Mouse (Mus musculus): ENCODE data around the gene Arhgef7. TPM values are rescaled to one million over a fixed set of nuclear protein-coding genes. Genes with fewer than 3 reads are reported as not detected.

The Arhgef7 gene
- polyA plus RNA-seq, 1 experiment from 2014 or later: 27.3 TPM

- no peak for TF ChIP-seq CTCF (IDR thresholded peaks at IDR 0.05; ENCODE audit: low read depth)
- WGBS: 90% methylated on average over 8 of the region's 8 CpGs
- Histone ChIP-seq H3K9me3 (replicated peaks; ENCODE audit: low read length) (no peaks in the 10 kb centered on the region), H3K4me3 (replicated peaks; ENCODE audit: low read depth, low read length) (no peak overlapping the region), H3K4me2 (ENCODE audit: low read length) (no peak overlapping the region), H3K27me3 (ENCODE audit: insufficient read depth, low read length) (no peaks in the 10 kb centered on the region), H3K36me3 (ENCODE audit: insufficient read depth, low read length) (no peaks in the 10 kb centered on the region), H3K9ac (ENCODE audit: low read depth, low read length) (no peak overlapping the region), H3K4me1 (replicated peaks; ENCODE audit: insufficient read depth, low read length) (peaks cover 32% of the 10 kb centered on the region; the same call in 1 of the 2 replicates), H3K27ac (no peak overlapping the region)
- ATAC-seq (replicated peaks; ENCODE audit: low FRiP score, low read depth) (no peak), DNase-seq (ENCODE audit: low spot score) (no peak)
Measured at GRCm38 (mm10) chr8:11776451-11777180, 49.1 kb downstream of the Arhgef7 start.

GRCm38 (mm10) chr8:11777201-11777600 is 49.7 kb downstream of the Arhgef7 start:
- ATAC-seq (replicated peaks; ENCODE audit: low FRiP score, low read depth) (no peak), DNase-seq (ENCODE audit: low spot score) (no peak)
- no peaks in the 10 kb centered on the region for H3K9me3 ChIP-seq (replicated peaks; ENCODE audit: low read length)
- no peak overlapping the region for H3K4me2 ChIP-seq (ENCODE audit: low read length)
- no peaks in the 10 kb centered on the region for H3K27me3 ChIP-seq (ENCODE audit: insufficient read depth, low read length)
- H3K36me3 ChIP-seq (ENCODE audit: insufficient read depth, low read length): peaks cover 3% of the 10 kb centered on the region; the same call in 1 of the 2 replicates
- no peak for TF ChIP-seq CTCF (IDR thresholded peaks at IDR 0.05; ENCODE audit: low read depth)
- H3K27ac ChIP-seq: no peak overlapping the region
- H3K4me1 ChIP-seq (replicated peaks; ENCODE audit: insufficient read depth, low read length): peaks cover 32% of the 10 kb centered on the region; the same call in 1 of the 2 replicates
- H3K9ac ChIP-seq (ENCODE audit: low read depth, low read length): no peak overlapping the region
- 65% methylated on average over 10 of the region's 10 CpGs for WGBS
- H3K4me3 ChIP-seq (replicated peaks; ENCODE audit: low read depth, low read length): no peak overlapping the region

DNA sequence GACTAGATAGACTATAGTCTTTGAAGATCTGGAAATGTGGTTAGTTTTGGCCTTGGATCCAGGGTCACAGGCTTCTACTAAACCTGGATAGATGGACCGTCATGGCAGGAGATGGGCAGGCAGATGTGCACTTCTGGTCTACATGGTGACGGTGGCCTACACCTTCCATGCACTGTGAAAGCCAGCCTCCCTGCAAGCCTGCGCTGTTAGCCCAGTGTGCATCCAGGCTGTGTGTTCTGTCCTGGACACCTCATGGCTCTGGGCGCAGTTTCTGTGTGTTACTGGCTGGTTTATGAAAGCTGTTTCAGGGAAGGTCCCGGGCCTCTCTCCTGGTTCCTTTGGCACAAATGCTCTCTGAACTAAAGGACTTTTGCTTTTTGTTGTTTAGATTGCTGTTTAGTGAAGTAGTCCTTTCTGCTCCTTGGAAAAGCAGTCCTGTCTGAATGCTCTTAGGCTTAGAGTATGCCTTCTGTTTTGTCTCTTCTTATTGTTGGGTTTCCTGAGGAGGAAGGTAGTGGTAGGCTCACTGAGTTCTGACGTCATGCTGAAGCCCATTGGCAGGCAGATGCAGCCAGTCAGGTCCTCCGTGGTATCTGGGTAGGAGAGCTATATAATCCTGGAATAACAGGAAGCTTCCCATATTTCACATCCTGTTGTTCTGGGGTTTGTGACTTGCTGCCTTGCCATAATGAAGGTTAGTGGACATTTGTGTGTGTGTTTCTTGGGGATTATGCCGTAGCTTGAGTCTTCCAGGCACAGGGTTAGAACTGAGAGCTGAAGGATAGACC is 51.3 kb downstream of the Arhgef7 start:
- Histone ChIP-seq H3K27me3 (ENCODE audit: insufficient read depth, low read length) (no peaks in the 10 kb centered on the region), H3K36me3 (ENCODE audit: insufficient read depth, low read length) (peaks cover 14% of the 10 kb centered on the region), H3K27ac (peak overlapping the region; percentile 84), H3K4me1 (replicated peaks; ENCODE audit: insufficient read depth, low read length) (peaks cover 32% of the 10 kb centered on the region; the same call in 1 of the 2 replicates), H3K4me3 (replicated peaks; ENCODE audit: low read depth, low read length) (peak overlapping the region; percentile 26), H3K9me3 (replicated peaks; ENCODE audit: low read length) (no peaks in the 10 kb centered on the region), H3K9ac (ENCODE audit: low read depth, low read length) (0 out of 2 replicates have a peak overlapping the region, but pooled peaks have one; percentile 0), H3K4me2 (ENCODE audit: low read length) (peak overlapping the region; percentile 39)
- ATAC-seq (replicated peaks; ENCODE audit: low FRiP score, low read depth): peak; percentile 52; the same call in 1 of the 2 replicates
- no peak for TF ChIP-seq CTCF (IDR thresholded peaks at IDR 0.05; ENCODE audit: low read depth)
- WGBS: 65% methylated on average over 8 of the region's 8 CpGs
- peak; percentile 82 for DNase-seq (ENCODE audit: low spot score)

- Histone ChIP-seq H3K9me3 (replicated peaks; ENCODE audit: low read length) (no peaks in the 10 kb centered on the region), H3K27ac (peak overlapping the region; percentile 84), H3K36me3 (ENCODE audit: insufficient read depth, low read length) (peaks cover 22% of the 10 kb centered on the region), H3K27me3 (ENCODE audit: insufficient read depth, low read length) (no peaks in the 10 kb centered on the region), H3K9ac (ENCODE audit: low read depth, low read length) (0 out of 2 replicates have a peak overlapping the region, but pooled peaks have one; percentile 0), H3K4me1 (replicated peaks; ENCODE audit: insufficient read depth, low read length) (peaks cover 22% of the 10 kb centered on the region; the same call in 1 of the 2 replicates), H3K4me2 (ENCODE audit: low read length) (peak overlapping the region; percentile 39), H3K4me3 (replicated peaks; ENCODE audit: low read depth, low read length) (peak overlapping the region; percentile 26)
- DNase-seq (ENCODE audit: low spot score) (no peak), ATAC-seq (replicated peaks; ENCODE audit: low FRiP score, low read depth) (no peak; the same call in 1 of the 2 replicates)
- TF ChIP-seq CTCF (IDR thresholded peaks at IDR 0.05; ENCODE audit: low read depth): no peak
- 60% methylated on average over 10 of the region's 10 CpGs for WGBS
Measured at GRCm38 (mm10) chr8:11779844-11780634, 52.5 kb downstream of the Arhgef7 start.

GRCm38 (mm10) chr8:11780641-11781040 is 53.1 kb downstream of the Arhgef7 start:
- 87% methylated on average over 4 of the region's 4 CpGs for WGBS
- peak overlapping the region; percentile 26 for H3K4me3 ChIP-seq (replicated peaks; ENCODE audit: low read depth, low read length)
- ATAC-seq (replicated peaks; ENCODE audit: low FRiP score, low read depth): no peak

More at GRCm38 (mm10) chr8:11780641-11781040, 53.1 kb downstream of the Arhgef7 start:
- Histone ChIP-seq H3K27me3 (ENCODE audit: insufficient read depth, low read length) (no peaks in the 10 kb centered on the region), H3K4me2 (ENCODE audit: low read length) (peak overlapping the region; percentile 39), H3K27ac (no peak overlapping the region), H3K9me3 (replicated peaks; ENCODE audit: low read length) (no peaks in the 10 kb centered on the region), H3K9ac (ENCODE audit: low read depth, low read length) (0 out of 2 replicates have a peak overlapping the region, but pooled peaks have one; percentile 19), H3K36me3 (ENCODE audit: insufficient read depth, low read length) (peaks cover 22% of the 10 kb centered on the region), H3K4me1 (replicated peaks; ENCODE audit: insufficient read depth, low read length) (peaks cover 17% of the 10 kb centered on the region; the same call in 1 of the 2 replicates)
- TF ChIP-seq CTCF (IDR thresholded peaks at IDR 0.05; ENCODE audit: low read depth): no peak
- DNase-seq (ENCODE audit: low spot score): no peak

Measured in kidney, postnatal 0 days (tissue).